Mouse (Mus musculus): ENCODE data around the gene Epsti1. TPM values are rescaled to one million over a fixed set of nuclear protein-coding genes. Genes with fewer than 3 reads are reported as not detected.

Epsti1 gene
- polyA plus RNA-seq, 1 experiment, result 0.08 TPM

DNA sequence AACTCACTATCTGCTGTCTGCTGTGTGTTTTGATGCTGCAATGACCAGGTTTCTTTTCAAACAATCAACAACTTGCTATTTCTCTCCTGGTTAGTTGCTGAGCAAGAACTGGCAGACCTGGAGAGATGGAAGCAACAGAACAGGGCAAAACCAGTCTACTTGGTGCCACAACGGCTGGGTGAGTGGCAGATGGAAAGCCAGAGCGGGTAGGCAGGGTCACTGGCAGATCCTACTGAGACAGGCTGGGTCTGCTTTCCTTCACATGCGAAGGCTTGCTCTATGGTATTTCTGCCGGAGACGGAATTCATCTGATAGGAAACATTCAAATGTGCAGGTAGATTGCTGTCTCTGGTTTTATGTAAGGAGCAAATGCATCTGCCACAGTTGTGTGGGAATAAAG is 24.6 kb downstream of the Epsti1 start:
- H3K9me3 ChIP-seq (ENCODE audit: control insufficient read depth, low read length), result no peaks in the 10 kb centered on the region
- H3K4me1 ChIP-seq (ENCODE audit: control insufficient read depth), result no peaks in the 10 kb centered on the region
- no peak for TF ChIP-seq TAL1 (IDR thresholded peaks at IDR 0.05; ENCODE audit: low read length)
- no peak for TF ChIP-seq GATA1 (IDR thresholded peaks at IDR 0.05; ENCODE audit: low read length)
- no peak overlapping the region for H3K4me3 ChIP-seq (replicated peaks)
- no peaks in the 10 kb centered on the region for H3K36me3 ChIP-seq (ENCODE audit: control insufficient read depth)
- no peaks in the 10 kb centered on the region for H3K27me3 ChIP-seq (ENCODE audit: control insufficient read depth)

DNA sequence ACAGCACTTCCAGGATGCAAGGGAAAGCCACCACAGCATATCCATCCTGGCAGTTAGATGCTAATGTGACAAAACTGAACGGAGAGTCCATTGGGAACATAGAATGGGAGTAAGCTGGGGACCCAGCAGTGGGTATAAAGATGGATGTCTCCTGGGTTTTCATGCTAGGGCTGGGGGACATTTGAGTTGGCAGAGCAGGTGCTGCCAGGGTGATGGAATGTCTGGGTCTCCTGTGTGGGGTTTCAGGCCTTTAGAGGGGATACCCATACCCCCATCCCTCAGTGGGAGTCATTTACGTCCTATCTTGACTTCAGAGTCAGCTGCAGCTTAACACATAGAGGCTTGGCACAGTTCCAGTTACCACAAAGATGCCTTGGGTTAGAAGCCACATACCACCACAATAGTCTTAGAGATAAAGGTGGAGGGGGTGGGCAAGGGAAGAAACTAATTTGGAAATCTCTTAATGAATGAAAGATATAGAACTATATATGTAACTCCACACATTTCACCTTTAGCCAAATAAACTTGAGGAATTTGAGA is 25.2 kb downstream of the Epsti1 start:
- no peak overlapping the region for H3K4me3 ChIP-seq (replicated peaks)
- no peaks in the 10 kb centered on the region for H3K9me3 ChIP-seq (ENCODE audit: control insufficient read depth, low read length)
- no peaks in the 10 kb centered on the region for H3K27me3 ChIP-seq (ENCODE audit: control insufficient read depth)
- no peak for TF ChIP-seq TAL1 (IDR thresholded peaks at IDR 0.05; ENCODE audit: low read length)
- no peaks in the 10 kb centered on the region for H3K36me3 ChIP-seq (ENCODE audit: control insufficient read depth)
- no peaks in the 10 kb centered on the region for H3K4me1 ChIP-seq (ENCODE audit: control insufficient read depth)

DNA sequence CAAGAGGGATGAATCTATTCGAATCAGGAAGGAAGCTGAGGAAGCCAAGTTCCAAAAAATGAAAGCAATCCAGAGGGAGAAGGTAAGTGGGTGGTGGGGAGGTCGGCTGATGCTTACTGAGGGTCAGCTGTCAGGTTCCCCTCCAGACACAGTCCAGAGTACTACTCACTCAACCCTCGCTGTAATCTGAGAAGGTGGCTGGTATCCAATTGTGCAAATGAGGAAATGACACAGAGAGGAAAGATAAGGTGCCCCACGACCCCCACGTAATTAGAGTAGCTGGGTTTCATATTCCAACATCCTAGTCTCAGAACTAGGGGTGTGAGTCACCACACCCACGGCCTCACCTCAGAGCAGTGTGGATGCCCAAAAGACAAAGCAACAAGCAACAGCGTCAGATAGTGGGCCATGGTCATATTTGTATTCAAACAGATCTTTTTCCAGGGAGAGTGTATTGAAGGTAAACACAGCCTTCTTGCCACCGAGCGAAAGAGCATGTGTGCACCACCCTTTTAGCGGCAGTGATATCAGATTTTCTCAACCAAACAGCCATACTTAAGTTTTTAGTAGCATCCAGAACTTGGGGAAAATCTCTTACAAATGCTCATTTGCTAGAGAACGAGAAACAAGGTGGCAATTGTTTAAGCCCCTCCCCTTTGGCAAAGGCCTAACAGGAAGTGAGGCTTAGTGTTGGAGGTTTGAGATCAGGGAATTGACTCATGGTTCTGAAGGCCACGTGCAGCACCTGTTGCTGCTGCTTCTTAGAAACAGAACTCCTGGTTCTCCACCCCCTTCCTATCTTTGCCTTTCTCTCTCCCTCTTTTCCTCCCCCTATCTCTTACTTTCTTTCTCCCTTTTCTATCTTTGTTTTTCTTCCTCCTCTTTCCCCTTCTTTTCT is 28.4 kb downstream of the Epsti1 start:
- Histone ChIP-seq H3K4me1 (ENCODE audit: control insufficient read depth) (no peaks in the 10 kb centered on the region), H3K27me3 (ENCODE audit: control insufficient read depth) (no peaks in the 10 kb centered on the region), H3K4me3 (replicated peaks) (no peak overlapping the region), H3K36me3 (ENCODE audit: control insufficient read depth) (no peaks in the 10 kb centered on the region), H3K9me3 (ENCODE audit: control insufficient read depth, low read length) (no peaks in the 10 kb centered on the region)
- TF ChIP-seq TAL1 (IDR thresholded peaks at IDR 0.05; ENCODE audit: low read length) (no peak), GATA1 (IDR thresholded peaks at IDR 0.05; ENCODE audit: low read length) (no peak)

DNA sequence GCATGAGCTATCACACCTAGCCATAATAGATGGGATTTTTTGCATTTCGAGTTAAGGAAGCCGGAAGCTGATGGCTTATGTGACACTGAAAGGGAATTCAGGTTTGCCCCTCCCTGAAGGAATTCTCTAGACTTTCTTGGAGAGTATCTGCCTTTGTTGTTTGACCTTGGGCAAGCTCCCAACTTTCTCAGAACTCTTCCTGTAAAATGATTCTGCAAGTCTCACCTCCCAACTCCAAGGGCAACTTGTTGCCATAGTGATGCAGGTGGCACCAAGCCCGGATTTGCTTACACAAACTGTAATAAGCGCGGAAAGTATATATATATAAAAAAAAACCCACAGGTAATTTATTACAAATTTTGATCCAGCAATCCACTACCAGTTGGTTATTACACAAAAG is 29.2 kb downstream of the Epsti1 start:
- H3K4me3 ChIP-seq (replicated peaks), result no peak overlapping the region
- H3K4me1 ChIP-seq (ENCODE audit: control insufficient read depth), result no peaks in the 10 kb centered on the region
- TF ChIP-seq TAL1 (IDR thresholded peaks at IDR 0.05; ENCODE audit: low read length) (no peak), GATA1 (IDR thresholded peaks at IDR 0.05; ENCODE audit: low read length) (no peak)
- H3K36me3 ChIP-seq (ENCODE audit: control insufficient read depth), result no peaks in the 10 kb centered on the region
- H3K27me3 ChIP-seq (ENCODE audit: control insufficient read depth), result no peaks in the 10 kb centered on the region
- H3K9me3 ChIP-seq (ENCODE audit: control insufficient read depth, low read length), result no peaks in the 10 kb centered on the region

DNA sequence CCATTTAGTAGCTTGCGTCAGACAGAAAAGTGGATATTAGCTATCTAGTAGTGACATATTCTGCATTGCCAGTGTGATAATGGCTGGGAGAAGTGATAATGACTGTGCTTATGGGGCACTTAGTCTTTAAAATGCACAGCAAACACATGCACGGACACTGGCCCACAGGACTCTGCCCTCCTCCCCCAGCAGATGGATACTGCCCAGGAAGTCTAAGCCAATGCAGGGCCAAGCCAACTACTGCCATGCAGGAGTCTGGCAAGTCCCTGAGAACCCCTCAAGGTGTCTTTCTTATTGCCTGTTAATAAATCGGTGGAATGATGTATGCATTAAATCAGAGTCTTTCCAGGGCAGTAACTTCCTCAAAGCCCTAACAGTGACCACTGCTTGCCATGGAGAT is 30.4 kb downstream of the Epsti1 start:
- no peaks in the 10 kb centered on the region for H3K27me3 ChIP-seq (ENCODE audit: control insufficient read depth)
- H3K36me3 ChIP-seq (ENCODE audit: control insufficient read depth), result no peaks in the 10 kb centered on the region
- TF ChIP-seq TAL1 (IDR thresholded peaks at IDR 0.05; ENCODE audit: low read length), result no peak
- no peak for TF ChIP-seq GATA1 (IDR thresholded peaks at IDR 0.05; ENCODE audit: low read length)
- H3K4me3 ChIP-seq (replicated peaks), result no peak overlapping the region
- no peaks in the 10 kb centered on the region for H3K9me3 ChIP-seq (ENCODE audit: control insufficient read depth, low read length)
- H3K4me1 ChIP-seq (ENCODE audit: control insufficient read depth), result no peaks in the 10 kb centered on the region

DNA sequence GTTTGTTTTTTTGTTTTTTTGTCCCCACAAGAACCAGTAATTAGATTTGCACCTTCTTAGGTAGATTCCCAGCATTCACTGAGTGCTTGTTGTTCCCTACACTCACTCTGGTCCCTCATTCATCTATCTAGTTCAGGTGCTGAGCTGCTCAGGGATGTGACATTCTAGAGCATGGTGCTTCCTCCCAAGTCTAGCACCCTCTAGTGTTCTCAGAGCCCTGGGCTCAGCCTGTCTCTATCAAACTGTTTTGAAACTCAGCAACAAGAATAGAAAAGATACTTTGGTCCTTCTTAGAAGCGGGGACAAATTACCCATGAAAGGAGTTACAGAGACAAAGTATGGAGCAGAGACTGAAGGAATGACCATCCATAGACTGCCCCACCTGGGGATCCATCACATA is 37.1 kb downstream of the Epsti1 start:
- Histone ChIP-seq H3K27me3 (ENCODE audit: control insufficient read depth) (no peaks in the 10 kb centered on the region), H3K4me1 (ENCODE audit: control insufficient read depth) (no peaks in the 10 kb centered on the region), H3K9me3 (ENCODE audit: control insufficient read depth, low read length) (peaks cover under 1% of the 10 kb centered on the region; the same call in 1 of the 2 replicates), H3K36me3 (ENCODE audit: control insufficient read depth) (no peaks in the 10 kb centered on the region), H3K4me3 (replicated peaks) (no peak overlapping the region)
- TF ChIP-seq TAL1 (IDR thresholded peaks at IDR 0.05; ENCODE audit: low read length), result no peak
- TF ChIP-seq GATA1 (IDR thresholded peaks at IDR 0.05; ENCODE audit: low read length), result no peak

DNA sequence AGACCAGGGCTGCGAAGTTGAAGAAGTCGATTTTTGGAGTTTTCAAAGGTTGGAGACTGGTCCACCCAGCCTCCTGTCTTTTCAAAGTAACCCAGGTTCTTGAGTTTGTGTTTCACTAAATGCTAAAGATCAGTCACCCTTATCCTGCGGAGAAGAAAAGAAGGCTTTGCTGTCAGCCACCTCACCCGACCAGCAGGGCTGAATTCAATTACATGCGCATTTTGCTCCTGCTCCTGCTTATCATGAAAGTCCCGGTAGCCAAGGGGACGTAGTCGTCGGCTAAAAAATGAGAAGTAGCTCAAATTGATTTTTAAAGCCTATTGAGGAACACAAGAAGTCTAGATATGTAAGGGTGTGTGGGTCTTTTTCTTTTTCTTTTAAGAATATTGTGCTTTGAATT is 38.2 kb downstream of the Epsti1 start:
- Histone ChIP-seq H3K4me3 (replicated peaks) (no peak overlapping the region), H3K9me3 (ENCODE audit: control insufficient read depth, low read length) (peaks cover 3% of the 10 kb centered on the region; the same call in 1 of the 2 replicates), H3K27me3 (ENCODE audit: control insufficient read depth) (no peaks in the 10 kb centered on the region), H3K36me3 (ENCODE audit: control insufficient read depth) (no peaks in the 10 kb centered on the region), H3K4me1 (ENCODE audit: control insufficient read depth) (no peaks in the 10 kb centered on the region)
- TF ChIP-seq TAL1 (IDR thresholded peaks at IDR 0.05; ENCODE audit: low read length) (no peak), GATA1 (IDR thresholded peaks at IDR 0.05; ENCODE audit: low read length) (no peak)

DNA sequence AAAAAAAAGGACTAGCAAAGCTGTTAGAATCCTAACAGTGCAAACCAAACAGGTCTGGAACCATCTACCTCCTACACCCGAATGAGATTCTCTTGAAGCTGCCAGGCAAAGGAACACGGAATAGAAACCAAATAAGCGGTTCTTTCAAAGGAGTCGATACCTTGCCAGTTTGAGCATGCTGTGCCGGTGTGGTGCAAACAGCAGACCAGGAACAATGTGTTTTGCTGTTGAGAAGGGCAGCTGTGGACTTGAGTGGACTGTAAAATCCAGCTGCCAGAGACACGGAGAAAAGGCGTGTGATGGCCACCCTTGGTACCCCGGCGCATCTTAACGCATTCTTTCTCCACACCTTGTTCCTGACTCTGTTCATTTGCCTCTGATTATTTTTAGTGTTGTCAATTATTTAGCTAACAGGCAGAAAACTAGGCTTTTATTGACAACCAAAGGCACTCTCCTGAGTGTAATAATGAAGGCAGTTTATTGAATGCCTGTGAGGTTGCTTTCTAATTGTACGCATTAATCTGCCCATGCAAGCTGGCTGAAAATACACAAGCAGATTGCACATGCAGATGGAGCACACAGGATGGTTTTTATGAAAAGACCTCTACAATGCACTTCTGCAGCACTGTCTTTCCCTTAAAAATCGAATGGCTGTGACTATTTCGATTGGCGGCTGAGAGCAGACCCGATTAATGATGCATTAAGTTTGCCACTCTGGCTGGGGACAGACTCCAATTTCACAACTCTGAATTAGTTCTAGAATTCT is 38.9 kb downstream of the Epsti1 start:
- no peaks in the 10 kb centered on the region for H3K36me3 ChIP-seq (ENCODE audit: control insufficient read depth)
- no peak overlapping the region for H3K4me3 ChIP-seq (replicated peaks)
- TF ChIP-seq TAL1 (IDR thresholded peaks at IDR 0.05; ENCODE audit: low read length) (no peak), GATA1 (IDR thresholded peaks at IDR 0.05; ENCODE audit: low read length) (no peak)
- no peaks in the 10 kb centered on the region for H3K4me1 ChIP-seq (ENCODE audit: control insufficient read depth)
- no peaks in the 10 kb centered on the region for H3K27me3 ChIP-seq (ENCODE audit: control insufficient read depth)
- peaks cover 4% of the 10 kb centered on the region; the same call in 1 of the 2 replicates for H3K9me3 ChIP-seq (ENCODE audit: control insufficient read depth, low read length)

DNA sequence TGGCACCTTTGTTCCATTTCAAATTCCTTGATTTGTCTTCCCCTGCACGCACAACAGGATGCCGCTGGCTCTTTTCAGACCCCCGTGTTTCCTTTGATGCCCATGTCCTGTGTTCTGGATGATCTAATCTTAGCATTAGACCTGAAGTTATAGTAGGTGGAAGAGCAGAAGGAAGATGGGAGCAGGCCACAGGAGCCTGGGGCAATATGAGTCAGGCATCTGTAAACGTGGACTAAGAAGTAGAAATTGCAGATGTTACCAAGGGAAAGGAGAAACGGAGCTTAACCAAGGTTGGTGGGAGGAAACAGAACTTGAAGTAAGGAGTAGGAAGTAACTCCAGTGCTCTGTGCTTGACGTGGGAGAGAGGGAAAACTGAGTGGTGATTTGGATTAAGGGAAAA is 57.7 kb downstream of the Epsti1 start:
- no peak for TF ChIP-seq GATA1 (IDR thresholded peaks at IDR 0.05; ENCODE audit: low read length)
- Histone ChIP-seq H3K4me3 (replicated peaks) (no peak overlapping the region), H3K36me3 (ENCODE audit: control insufficient read depth) (no peaks in the 10 kb centered on the region), H3K9me3 (ENCODE audit: control insufficient read depth, low read length) (no peaks in the 10 kb centered on the region), H3K4me1 (ENCODE audit: control insufficient read depth) (no peaks in the 10 kb centered on the region), H3K27me3 (ENCODE audit: control insufficient read depth) (no peaks in the 10 kb centered on the region)

Data from erythroblast, embryonic 14.5 days (primary cell).